Mouse (Mus musculus) liver, postnatal 0 days (tissue): ENCODE measurements around the gene Dsn1. TPM values are rescaled to one million over a fixed set of nuclear protein-coding genes. Genes with fewer than 3 reads are reported as not detected.

Experiments
- ATAC-seq: fragments of 200-750 bp; cut with Nextera tagmentation; 2 replicates; pipeline ENCODE4 v1.8.0; 2017; ENCODE audit warnings: mild to moderate bottlenecking, moderate library complexity
- DNase-seq: peaks from one replicate; pipeline ENCODE4 v3.0.0-alpha.2; 2016
- H3K27ac ChIP-seq: fragments of 300-500 bp; sonication (generic); 2 replicates; pipeline ENCODE4 v1.5.1; 2014; ENCODE audit warnings: antibody characterized with exemption, moderate library complexity, mild to moderate bottlenecking, low read depth
- H3K27me3 ChIP-seq: fragments of 300-500 bp; sonication (generic); 2 replicates; pipeline ENCODE4 v1.6.1; 2014; ENCODE audit warnings: low read length, control low read depth, mixed read lengths; ENCODE audit not compliant: insufficient read depth
- H3K36me3 ChIP-seq: fragments of 300-500 bp; sonication (generic); replicated peaks from 2 replicates; pipeline ENCODE4 v1.6.1; 2014; ENCODE audit warnings: mild to moderate bottlenecking, control low read depth, low read length, moderate library complexity, mixed read lengths; ENCODE audit not compliant: insufficient read depth
- H3K4me1 ChIP-seq: fragments of 300-500 bp; sonication (generic); 2 replicates; pipeline ENCODE4 v1.6.1; 2014; ENCODE audit warnings: antibody characterized with exemption, mild to moderate bottlenecking, control low read depth; ENCODE audit not compliant: insufficient read depth
- H3K4me2 ChIP-seq: fragments of 300-500 bp; sonication (generic); 2 replicates; pipeline ENCODE4 v1.6.1; 2014; ENCODE audit warnings: low read depth, mild to moderate bottlenecking, low read length, moderate library complexity, mixed read lengths
- H3K4me3 ChIP-seq: fragments of 300-500 bp; sonication (generic); 2 replicates; pipeline ENCODE4 v1.5.1; 2014; ENCODE audit warnings: low read depth, low read length
- H3K9ac ChIP-seq: fragments of 300-500 bp; sonication (generic); replicated peaks from 2 replicates; pipeline ENCODE4 v1.6.1; 2014; ENCODE audit warnings: mild to moderate bottlenecking, moderate library complexity
- H3K9me3 ChIP-seq: fragments of 300-500 bp; sonication (generic); 2 replicates; pipeline ENCODE4 v1.6.1; 2016; ENCODE audit warnings: mild to moderate bottlenecking, control low read depth, low read length, mixed read lengths
- CTCF ChIP-seq: sonication (generic); IDR thresholded peaks from 2 replicates; pipeline ENCODE4 v1.5.1; 2016; ENCODE audit warnings: antibody characterized with exemption, low read depth
- EP300 ChIP-seq: IDR thresholded peaks from 2 replicates; pipeline ENCODE4 v1.6.1; 2016; ENCODE audit warnings: antibody characterized with exemption, low read depth, mild to moderate bottlenecking
- WGBS: fragments of 180-500 bp; shearing (Covaris S2); extraction: QIAGEN DNeasy Blood & Tissue Kit; methylation state at CpG from one replicate; pipeline ENCODE4 v1.1.7; 2014; ENCODE audit not compliant: insufficient replicate concordance; 5-methylcytosine and 5-hydroxymethylcytosine counted together
- polyA plus RNA-seq: library from polyadenylated mRNA; unstranded; fragments of >200 nt; fragmentation: Nextera tagmentation; extraction: Ambion mirVana; gene quantifications from 2 replicates; pipeline ENCODE4 v1.2.1, GENCODE M21; 2015

The Dsn1 gene
- 12.4 and 14.0 TPM in 2 replicates for polyA plus RNA-seq

GRCm38 (mm10) chr2:157006511-157007233, at the start of gene Dsn1:
Gene Dsn1, minus strand, starts transcription at chr2:157007154.
- ATAC-seq (peak; percentile 90), DNase-seq (peak; percentile 94)
- Histone ChIP-seq H3K4me3 (peak within 1 kb of the TSS; percentile 88), H3K9ac (peak within 1 kb of the TSS; percentile 96), H3K4me2 (peak within 1 kb of the TSS; percentile 99), H3K36me3 (peaks cover 21% of the 10 kb centered on the region), H3K9me3 (no peaks in the 10 kb centered on the region), H3K27ac (peak within 1 kb of the TSS; percentile 93), H3K4me1 (peaks cover 26% of the 10 kb centered on the region), H3K27me3 (no peaks in the 10 kb centered on the region)
- TF ChIP-seq CTCF (no peak), EP300 (no peak)
- WGBS = 1% methylated on average over 56 of the region's 56 CpGs

DNA sequence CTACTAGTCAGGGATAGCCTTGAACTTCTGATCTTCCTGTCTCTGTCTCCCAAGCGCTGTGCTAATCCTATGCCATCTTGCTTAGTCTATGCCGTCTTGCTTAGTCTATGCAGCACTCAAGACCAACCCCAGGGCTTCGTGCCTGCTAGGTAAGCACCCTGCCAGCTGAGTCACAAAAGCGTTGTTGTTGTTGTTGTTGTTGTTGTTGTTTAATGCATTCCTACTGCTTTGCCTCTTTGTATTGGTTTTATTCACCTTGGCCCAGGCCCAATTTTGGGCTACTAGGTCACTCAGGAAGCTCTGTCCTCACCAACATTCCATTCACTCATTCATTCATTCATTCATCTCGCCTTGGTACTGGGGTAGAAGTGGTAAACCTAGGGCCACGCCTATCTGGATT, 48.8 kb upstream of the Dsn1 start:
- TF ChIP-seq CTCF (no peak), EP300 (no peak)

GRCm38 (mm10) chr2:157054816-157055215, 47.9 kb upstream of the Dsn1 start:
- no peak overlapping the region for H3K4me2 ChIP-seq
- peaks cover 4% of the 10 kb centered on the region; the same call in 1 of the 2 replicates for H3K4me1 ChIP-seq
- H3K9ac ChIP-seq = no peak overlapping the region; the same call in 1 of the 2 replicates
- no peaks in the 10 kb centered on the region for H3K9me3 ChIP-seq
- no peaks in the 10 kb centered on the region for H3K36me3 ChIP-seq
- H3K27me3 ChIP-seq = no peaks in the 10 kb centered on the region
- no peak for ATAC-seq
- no peak for TF ChIP-seq EP300
- no peak for TF ChIP-seq CTCF
- no peak overlapping the region for H3K4me3 ChIP-seq
- no peak overlapping the region for H3K27ac ChIP-seq
- WGBS = 61% methylated on average over 5 of the region's 5 CpGs
- no peak for DNase-seq

More for the DNA sequence above, 48.8 kb upstream of the Dsn1 start:
- H3K27ac ChIP-seq = no peak overlapping the region
- H3K9me3 ChIP-seq = no peaks in the 10 kb centered on the region
- H3K9ac ChIP-seq = no peak overlapping the region
- WGBS = 82% methylated on average over 6 of the region's 6 CpGs
- ATAC-seq = no peak
- no peak overlapping the region for H3K4me2 ChIP-seq
- H3K4me3 ChIP-seq = no peak overlapping the region
- H3K36me3 ChIP-seq = no peaks in the 10 kb centered on the region
- H3K4me1 ChIP-seq = peaks cover 4% of the 10 kb centered on the region; the same call in 1 of the 2 replicates
- DNase-seq = no peak
- H3K27me3 ChIP-seq = no peaks in the 10 kb centered on the region

GRCm38 (mm10) chr2:157054297-157054696, 47.3 kb upstream of the Dsn1 start:
- no peak overlapping the region for H3K27ac ChIP-seq
- no peak overlapping the region for H3K4me2 ChIP-seq
- H3K4me1 ChIP-seq = peaks cover 4% of the 10 kb centered on the region; the same call in 1 of the 2 replicates
- H3K9me3 ChIP-seq = no peaks in the 10 kb centered on the region
- DNase-seq = no peak
- TF ChIP-seq CTCF (no peak), EP300 (no peak)
- 74% methylated on average over 8 of the region's 8 CpGs for WGBS
- H3K4me3 ChIP-seq = no peak overlapping the region
- ATAC-seq = no peak
- H3K36me3 ChIP-seq = no peaks in the 10 kb centered on the region
- no peaks in the 10 kb centered on the region for H3K27me3 ChIP-seq
- no peak overlapping the region for H3K9ac ChIP-seq

DNA sequence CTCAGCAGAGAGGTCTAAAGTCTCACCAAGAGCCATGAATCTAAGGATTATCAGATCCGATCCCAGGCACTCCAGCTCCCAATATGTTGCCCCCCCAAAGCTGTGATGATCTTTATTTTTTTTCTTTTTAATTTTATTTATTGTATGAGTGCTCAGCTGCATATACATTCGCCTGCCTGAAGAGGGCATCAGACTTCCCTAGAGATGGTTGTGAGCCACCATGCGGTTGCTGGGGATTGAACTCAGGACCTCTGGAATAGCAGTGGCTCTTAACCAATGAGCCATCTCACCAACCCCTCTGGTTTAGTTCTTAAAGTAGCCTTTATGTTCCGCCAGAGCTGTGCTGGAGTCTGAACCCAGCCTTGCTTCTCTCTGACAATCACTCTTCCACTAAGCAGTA, 46.8 kb upstream of the Dsn1 start:
- H3K27ac ChIP-seq = no peak overlapping the region
- no peak overlapping the region for H3K9ac ChIP-seq
- H3K4me1 ChIP-seq = peaks cover 4% of the 10 kb centered on the region; the same call in 1 of the 2 replicates
- WGBS = 66% methylated on average over 4 of the region's 4 CpGs
- DNase-seq (no peak), ATAC-seq (no peak)
- H3K4me3 ChIP-seq = no peak overlapping the region
- no peaks in the 10 kb centered on the region for H3K27me3 ChIP-seq
- no peak overlapping the region for H3K4me2 ChIP-seq
- TF ChIP-seq CTCF (peak; percentile 39), EP300 (no peak)
- H3K36me3 ChIP-seq = no peaks in the 10 kb centered on the region
- H3K9me3 ChIP-seq = no peaks in the 10 kb centered on the region

- WGBS = 84% methylated on average over 5 of the region's 5 CpGs
- ATAC-seq = no peak
- no peak for TF ChIP-seq CTCF
- TF ChIP-seq EP300 = no peak
Observed at GRCm38 (mm10) chr2:157053124-157053523, 46.2 kb upstream of the Dsn1 start.

More at GRCm38 (mm10) chr2:157053124-157053523, 46.2 kb upstream of the Dsn1 start:
- DNase-seq = no peak
- no peak overlapping the region for H3K27ac ChIP-seq
- no peaks in the 10 kb centered on the region for H3K27me3 ChIP-seq
- H3K4me2 ChIP-seq = no peak overlapping the region
- no peak overlapping the region for H3K9ac ChIP-seq
- H3K4me3 ChIP-seq = no peak overlapping the region
- no peaks in the 10 kb centered on the region for H3K9me3 ChIP-seq
- H3K4me1 ChIP-seq = no peaks in the 10 kb centered on the region
- H3K36me3 ChIP-seq = no peaks in the 10 kb centered on the region
